Mouse (Mus musculus) MEL (cell line): Measurements from ENCODE around the gene Gm20388. TPM values are rescaled to one million over a fixed set of nuclear protein-coding genes. Genes with fewer than 3 reads are reported as not detected.

Experiments used
- DNase-seq: peaks from one replicate; pipeline ENCODE4 v3.0.0; 2011; ENCODE audit warnings: low read depth, low spot score
- H3K27ac ChIP-seq: 2 replicates; pipeline ENCODE4 v1.5.1; 2012; ENCODE audit warnings: low read depth, mild to moderate bottlenecking, control low read depth, low read length, moderate library complexity; ENCODE audit not compliant: control insufficient read depth
- H3K27me3 ChIP-seq, 2 experiments: fragments of 150-350 bp in 1 of 2; sonication (generic) in 1 of 2; 2 replicates each; pipeline ENCODE4 v1.6.1; 2012; ENCODE audit warnings: low read length in 2 of 2, mild to moderate bottlenecking in 2 of 2, improper control_type of control experiment in 1 of 2, moderate library complexity in 1 of 2; ENCODE audit not compliant: insufficient read depth in 2 of 2, control insufficient read depth in 1 of 2
- H3K36me3 ChIP-seq, 2 experiments: 2 replicates each; pipeline ENCODE4 v1.6.1; 2012 to 2014; ENCODE audit warnings: low read length in 2 of 2, improper control_type of control experiment in 1 of 2, inconsistent platforms in 1 of 2, mild to moderate bottlenecking in 1 of 2; ENCODE audit not compliant: insufficient read depth in 2 of 2, control insufficient read depth in 1 of 2
- H3K4me1 ChIP-seq, 2 experiments: fragments of 150-350 bp in 1 of 2; sonication (generic) in 1 of 2; 2 replicates each; pipeline ENCODE4 v1.6.1; 2012; ENCODE audit warnings: low read length in 2 of 2, improper control_type of control experiment in 1 of 2, mild to moderate bottlenecking in 1 of 2; ENCODE audit not compliant: insufficient read depth in 2 of 2, control insufficient read depth in 1 of 2
- H3K4me3 ChIP-seq, 2 experiments: fragments of 150-350 bp in 1 of 2; sonication (generic) in 1 of 2; 2 replicates each; pipeline ENCODE4 v1.5.1; 2012; ENCODE audit warnings: low read depth in 2 of 2, low read length in 2 of 2, mild to moderate bottlenecking in 2 of 2, moderate library complexity in 2 of 2, control low read depth in 1 of 2, improper control_type of control experiment in 1 of 2; ENCODE audit not compliant: control insufficient read depth in 1 of 2, insufficient read depth in 1 of 2
- H3K79me2 ChIP-seq: 2 replicates; pipeline ENCODE4 v1.6.1; 2012; ENCODE audit warnings: mild to moderate bottlenecking, low read length, moderate library complexity; ENCODE audit not compliant: control insufficient read depth, poor library complexity, insufficient read depth
- H3K9ac ChIP-seq: 2 replicates; pipeline ENCODE4 v1.6.1; 2012; ENCODE audit warnings: low read depth, mild to moderate bottlenecking, control low read depth, low read length, moderate library complexity; ENCODE audit not compliant: control insufficient read depth, poor library complexity, severe bottlenecking
- H3K9me3 ChIP-seq: fragments of 150-350 bp; sonication (generic); replicated peaks from 2 replicates; pipeline ENCODE4 v1.6.1; 2012; ENCODE audit warnings: mild to moderate bottlenecking, low read length, improper control_type of control experiment, moderate library complexity; ENCODE audit not compliant: insufficient read depth
- CHD1 ChIP-seq: IDR thresholded peaks from 2 replicates; pipeline ENCODE4 v1.6.1; 2012; ENCODE audit warnings: low read depth, mild to moderate bottlenecking, inconsistent platforms, low read length, improper control_type of control experiment
- CTCF ChIP-seq, 3 experiments: IDR thresholded peaks in 2 of 3; conservative IDR thresholded peaks in 1 of 3; 2 replicates each; pipeline ENCODE4 v1.5.1; 2011 to 2012; ENCODE audit warnings: low read length in 3 of 3, low read depth in 2 of 3, mild to moderate bottlenecking in 2 of 3, improper control_type of control experiment in 1 of 3, inconsistent platforms in 1 of 3, mixed read lengths in 1 of 3, moderate library complexity in 1 of 3; ENCODE audit not compliant: control insufficient read depth in 1 of 3, insufficient read depth in 1 of 3, poor library complexity in 1 of 3, severe bottlenecking in 1 of 3
- E2F4 ChIP-seq: IDR thresholded peaks from 2 replicates; pipeline ENCODE4 v1.6.1; 2011; ENCODE audit warnings: low read depth, low read length, improper control_type of control experiment, borderline replicate concordance
- ELF1 ChIP-seq: IDR thresholded peaks from 2 replicates; pipeline ENCODE4 v1.6.1; 2014; ENCODE audit warnings: low read depth, mild to moderate bottlenecking, inconsistent platforms, low read length, improper control_type of control experiment, moderate library complexity
- KAT2A ChIP-seq: conservative IDR thresholded peaks from 2 replicates; pipeline ENCODE4 v1.6.1; 2012; ENCODE audit warnings: low read depth, low read length, improper control_type of control experiment, inconsistent platforms
- MAFK ChIP-seq: IDR thresholded peaks from 2 replicates; pipeline ENCODE4 v1.6.1; 2011; ENCODE audit warnings: low read depth, mild to moderate bottlenecking, low read length, improper control_type of control experiment, borderline replicate concordance
- NELFE ChIP-seq: IDR thresholded peaks from 2 replicates; pipeline ENCODE4 v1.6.1; 2011; ENCODE audit warnings: low read depth, low read length, improper control_type of control experiment
- NRF1 ChIP-seq: IDR thresholded peaks from 2 replicates; pipeline ENCODE4 v1.6.1; 2014; ENCODE audit warnings: low read depth, mild to moderate bottlenecking, inconsistent platforms, low read length, improper control_type of control experiment, moderate library complexity; ENCODE audit not compliant: poor library complexity, insufficient read depth, severe bottlenecking
- RCOR1 ChIP-seq: IDR thresholded peaks from 2 replicates; pipeline ENCODE4 v1.6.1; 2012; ENCODE audit warnings: low read depth, mild to moderate bottlenecking, inconsistent platforms, low read length, improper control_type of control experiment
- SMC3 ChIP-seq: IDR thresholded peaks from 2 replicates; pipeline ENCODE4 v1.6.1; 2011; ENCODE audit warnings: low read depth, low read length, improper control_type of control experiment
- TBP ChIP-seq: IDR thresholded peaks from 2 replicates; pipeline ENCODE4 v1.8.0; 2011; ENCODE audit warnings: low read depth, low read length, improper control_type of control experiment
- UBTF ChIP-seq: IDR thresholded peaks from 2 replicates; pipeline ENCODE4 v1.6.1; 2012; ENCODE audit warnings: low read depth, mild to moderate bottlenecking, inconsistent platforms, low read length, improper control_type of control experiment, moderate library complexity, borderline replicate concordance; ENCODE audit not compliant: insufficient read depth
- USF1 ChIP-seq: IDR thresholded peaks from 2 replicates; pipeline ENCODE4 v1.6.1; 2014; ENCODE audit warnings: low read depth, mild to moderate bottlenecking, inconsistent platforms, low read length, improper control_type of control experiment, moderate library complexity
- USF2 ChIP-seq, 2 experiments: IDR thresholded peaks; 2 replicates each; pipeline ENCODE4 v1.6.1; 2011 to 2012; ENCODE audit warnings: improper control_type of control experiment in 2 of 2, low read length in 2 of 2, borderline replicate concordance in 1 of 2, inconsistent platforms in 1 of 2, low read depth in 1 of 2, mild to moderate bottlenecking in 1 of 2; ENCODE audit not compliant: insufficient read depth in 1 of 2
- polyA plus RNA-seq, 2 experiments: library from polyadenylated mRNA; stranded (reverse) in 1 of 2; unstranded in 1 of 2; fragments of >175 nt in 1 of 2; fragments of >200 nt in 1 of 2; gene quantifications; 2 replicates each; pipeline versions ENCODE4 v1.2.1 to v1.2.4; 2012; ENCODE audit warnings: low replicate concordance in 2 of 2, low read depth in 1 of 2; ENCODE audit not compliant: insufficient read length in 2 of 2, insufficient read depth in 1 of 2, missing spikeins in 1 of 2
- total RNA-seq: library from RNA; depleted of rRNA; stranded (reverse); fragments of 300-350 nt; gene quantifications from 2 replicates; pipeline ENCODE4 v1.2.3, GENCODE M21; 2012

Gene Gm20388
- total and polyA plus RNA-seq, 3 experiments = 11.1 to 17.8 TPM; not detected in 1

DNA sequence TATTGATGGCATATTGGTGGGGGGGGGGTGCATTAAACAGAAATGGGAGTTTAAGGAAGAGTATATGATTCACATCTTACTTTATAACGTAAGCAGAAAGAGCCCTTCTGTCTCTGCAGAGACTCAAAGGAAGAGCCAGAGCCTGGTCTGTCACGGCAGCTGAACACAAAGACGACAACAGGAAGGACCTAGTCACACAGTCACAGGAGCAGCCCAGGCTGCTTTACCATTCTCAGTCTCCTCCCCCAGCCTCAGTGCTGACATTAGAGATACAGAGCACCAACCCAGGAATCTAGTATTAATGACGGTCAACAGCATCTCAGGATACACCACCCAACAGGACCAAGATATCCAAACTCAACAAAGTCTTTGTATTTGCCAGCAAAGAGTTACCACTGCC lies 3027.9 kb downstream of the Gm20388 start:
- Histone ChIP-seq H3K27ac (no peak overlapping the region), H3K9ac (no peak overlapping the region), H3K27me3 (no peaks in the 10 kb centered on the region), H3K4me3 (no peak overlapping the region), H3K4me1 (peaks cover 17 to 19% of the 10 kb centered on the region in 2 experiments)
- DNase-seq = no peak
- TF ChIP-seq SMC3 (no peak), USF1 (no peak), NRF1 (no peak), ELF1 (no peak), USF2 (IDR thresholded peaks at IDR 0.05; ENCODE audit: borderline replicate concordance in 1 of 2, insufficient read depth in 1 of 2, low read depth in 1 of 2, low read length in 2 of 2) (no peak), KAT2A (no peak), TBP (no peak), CHD1 (no peak), MAFK (no peak), RCOR1 (no peak)
- TF ChIP-seq, all 39 proteins: peak for 0
- Histone ChIP-seq H3K36me3 (peaks cover 2 to 42% of the 10 kb centered on the region in 2 experiments; a peak in 3 of 4 replicates), H3K79me2 (peaks cover 61% of the 10 kb centered on the region), H3K9me3 (no peaks in the 10 kb centered on the region)

DNA sequence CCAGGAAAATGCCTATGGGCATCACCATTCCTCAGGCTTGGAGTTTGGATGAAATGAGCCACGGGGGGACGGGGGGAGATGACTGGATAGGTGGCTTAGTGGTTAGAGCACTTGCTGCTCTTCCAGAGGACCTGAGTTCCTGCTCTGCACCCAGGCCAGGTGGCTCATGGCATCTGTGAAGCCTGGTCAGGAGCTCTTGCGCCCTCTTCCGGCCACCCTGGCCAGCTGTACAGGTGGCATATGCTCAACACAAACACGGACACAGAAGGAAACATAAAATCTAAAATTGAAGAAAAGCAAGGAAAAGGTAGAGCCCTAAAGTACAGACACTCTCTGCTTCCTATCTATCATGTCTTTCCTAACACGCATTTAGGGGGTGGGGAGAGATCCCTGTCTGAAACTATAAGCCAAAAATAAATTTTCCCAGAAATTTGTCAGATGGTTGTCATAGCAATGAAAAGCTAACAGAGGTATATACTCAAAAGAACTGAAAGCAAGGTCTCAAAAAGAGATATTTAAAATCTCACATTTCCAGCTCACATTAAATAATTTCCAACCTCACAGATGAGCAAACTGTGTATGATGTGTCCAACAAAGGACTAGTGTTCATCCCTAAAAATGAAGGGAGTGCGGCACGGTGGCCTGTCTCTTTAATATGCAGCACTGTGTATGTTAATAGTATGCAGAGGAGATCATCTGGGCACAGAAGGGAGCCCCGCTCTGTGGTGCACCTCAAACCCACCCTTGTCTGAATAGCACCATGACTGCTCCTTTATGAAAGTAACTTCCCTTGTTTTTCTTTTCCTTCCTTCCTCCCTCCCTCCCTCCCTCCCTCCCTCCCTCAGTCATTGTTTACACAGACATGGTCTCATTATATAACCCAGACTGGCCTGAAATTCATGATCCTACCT lies 3032.4 kb downstream of the Gm20388 start:
- H3K4me1 ChIP-seq = peaks cover 0 to 3% of the 10 kb centered on the region in 2 experiments; a peak in 2 of 4 replicates
- TF ChIP-seq E2F4 (no peak), CTCF (IDR thresholded peaks at IDR 0.05 in 2 of 3, conservative IDR thresholded peaks at IDR 0.05 in 1 of 3; ENCODE audit: control insufficient read depth in 1 of 3, insufficient read depth in 1 of 3, low read depth in 2 of 3, low read length in 3 of 3, poor library complexity in 1 of 3, severe bottlenecking in 1 of 3) (peak in 1 of 3 experiments; percentile 26; a peak in 3 of 6 replicates), NELFE (no peak), ELF1 (no peak), UBTF (no peak)
- H3K27me3 ChIP-seq = no peaks in the 10 kb centered on the region
- peaks cover 2 to 6% of the 10 kb centered on the region in 2 experiments; a peak in 3 of 4 replicates for H3K36me3 ChIP-seq
- no peaks in the 10 kb centered on the region for H3K9me3 ChIP-seq
- peaks cover 68% of the 10 kb centered on the region for H3K79me2 ChIP-seq
- no peak overlapping the region for H3K4me3 ChIP-seq
- H3K27ac ChIP-seq = no peak overlapping the region
- H3K9ac ChIP-seq = no peak overlapping the region
- no peak for DNase-seq
